Mouse (Mus musculus) cerebellum, adult 2 months (tissue): ENCODE results near the gene Rrp36.

Source experiments
- CTCF ChIP-seq: fragments of 200-500 bp; IDR thresholded peaks from 2 replicates; pipeline ENCODE4 v1.5.1; 2011; ENCODE audit warnings: low read depth, mild to moderate bottlenecking, control low read depth, low read length, moderate library complexity, borderline replicate concordance; ENCODE audit not compliant: insufficient read depth
- POLR2A ChIP-seq: fragments of 200-500 bp; IDR thresholded peaks from 2 replicates; pipeline ENCODE4 v1.6.1; 2011; ENCODE audit warnings: low read length, control low read depth, borderline replicate concordance; ENCODE audit not compliant: insufficient read depth

- TF ChIP-seq CTCF (no peak), POLR2A (no peak)
Measured at GRCm38 (mm10) chr17:46618769-46619682, 55.1 kb downstream of the Rrp36 start.
